Mouse (Mus musculus): ENCODE data around the gene Polrmt. TPM values are rescaled to one million over a fixed set of nuclear protein-coding genes. Genes with fewer than 3 reads are reported as not detected.
A peak's percentile ranks its signal among the peaks of the same experiment; 100 is the strongest.

Gene Polrmt
- polyA plus RNA-seq, 1 experiment from 2014 or later: 44.8 TPM

DNA sequence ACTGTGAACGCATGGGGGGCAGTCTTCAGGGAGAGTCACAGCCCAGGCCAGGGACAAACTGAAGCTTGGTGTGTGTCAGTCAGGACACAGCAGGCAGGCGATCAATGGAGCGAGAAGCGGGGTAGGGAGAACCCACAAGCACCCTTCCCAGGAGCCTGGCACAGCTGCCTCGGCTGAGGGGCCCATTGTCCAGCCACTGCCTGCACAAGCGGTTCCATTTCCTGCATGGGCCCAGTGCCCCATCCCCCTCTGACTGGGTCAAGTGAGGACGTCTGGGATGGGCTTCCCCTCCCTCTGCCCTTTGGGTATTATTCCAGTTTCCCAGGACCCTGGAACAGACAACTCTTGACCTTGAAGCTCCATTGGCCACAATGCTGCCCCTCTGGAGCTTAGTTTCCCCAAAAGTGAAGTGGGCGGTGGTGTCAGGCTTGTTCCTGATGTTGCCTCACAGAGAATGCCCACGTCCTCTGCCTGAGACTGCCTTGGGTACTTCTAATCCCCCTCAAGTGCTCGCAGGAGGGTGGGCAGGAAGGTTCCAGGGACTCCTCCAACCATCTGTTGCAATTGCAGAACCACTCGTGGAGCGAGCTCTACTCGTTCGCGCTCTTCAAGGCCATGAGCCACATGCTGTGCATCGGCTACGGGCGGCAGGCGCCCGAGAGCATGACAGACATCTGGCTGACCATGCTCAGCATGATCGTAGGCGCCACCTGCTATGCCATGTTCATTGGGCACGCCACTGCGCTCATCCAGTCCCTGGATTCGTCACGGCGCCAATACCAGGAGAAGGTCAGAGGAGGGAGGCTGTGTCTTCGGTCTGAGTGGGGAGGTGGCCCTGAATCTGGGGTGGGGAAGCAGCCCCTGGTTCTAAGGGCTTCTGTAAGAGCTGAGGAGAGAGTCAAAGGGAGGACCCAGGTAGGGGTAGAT lies 17.8 kb downstream of the Polrmt start:
- H3K27ac ChIP-seq (ENCODE audit: low read depth, low read length): no peak overlapping the region
- no peak overlapping the region for H3K4me2 ChIP-seq (ENCODE audit: low read depth, low read length, severe bottlenecking)
- no peak overlapping the region for H3K4me3 ChIP-seq (ENCODE audit: low read depth, low read length)
- no peaks in the 10 kb centered on the region for H3K36me3 ChIP-seq (ENCODE audit: control insufficient read depth, insufficient read depth, low read length)
- ATAC-seq (replicated peaks; ENCODE audit: low FRiP score) (no peak), DNase-seq (ENCODE audit: low spot score) (no peak)
- H3K9ac ChIP-seq (ENCODE audit: low read length): no peak overlapping the region
- H3K9me3 ChIP-seq (ENCODE audit: control insufficient read depth, low read length): no peaks in the 10 kb centered on the region
- no peaks in the 10 kb centered on the region for H3K4me1 ChIP-seq (replicated peaks; ENCODE audit: control insufficient read depth, insufficient read depth, low read length)
- WGBS: 80% methylated on average over 28 of the region's 28 CpGs
- H3K27me3 ChIP-seq (ENCODE audit: control insufficient read depth, insufficient read depth, low read length): no peaks in the 10 kb centered on the region

DNA sequence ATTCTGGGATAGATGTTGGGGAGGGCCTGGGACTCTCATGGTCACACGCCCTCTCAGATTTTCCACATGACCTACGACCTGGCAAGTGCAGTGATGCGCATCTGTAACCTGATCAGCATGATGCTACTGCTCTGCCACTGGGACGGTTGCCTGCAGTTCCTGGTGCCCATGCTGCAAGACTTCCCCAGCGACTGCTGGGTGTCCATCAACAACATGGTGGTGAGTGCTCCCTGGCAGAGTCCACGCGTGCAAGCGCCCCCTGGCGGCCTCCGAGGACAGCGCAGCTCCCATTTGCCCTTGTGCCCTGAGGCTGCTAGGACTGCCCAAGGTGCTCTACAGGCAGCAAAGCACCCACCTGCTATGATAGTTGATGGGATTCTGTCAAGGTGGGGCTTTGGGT lies 20.3 kb downstream of the Polrmt start:
- Histone ChIP-seq H3K27me3 (ENCODE audit: control insufficient read depth, insufficient read depth, low read length) (no peaks in the 10 kb centered on the region), H3K4me3 (ENCODE audit: low read depth, low read length) (no peak overlapping the region), H3K27ac (ENCODE audit: low read depth, low read length) (no peak overlapping the region), H3K4me2 (ENCODE audit: low read depth, low read length, severe bottlenecking) (no peak overlapping the region), H3K9me3 (ENCODE audit: control insufficient read depth, low read length) (no peaks in the 10 kb centered on the region), H3K9ac (ENCODE audit: low read length) (no peak overlapping the region), H3K4me1 (replicated peaks; ENCODE audit: control insufficient read depth, insufficient read depth, low read length) (no peaks in the 10 kb centered on the region), H3K36me3 (ENCODE audit: control insufficient read depth, insufficient read depth, low read length) (no peaks in the 10 kb centered on the region)
- 30% methylated on average over 11 of the region's 11 CpGs for WGBS
- ATAC-seq (replicated peaks; ENCODE audit: low FRiP score): no peak
- DNase-seq (ENCODE audit: low spot score): peak; percentile 74

DNA sequence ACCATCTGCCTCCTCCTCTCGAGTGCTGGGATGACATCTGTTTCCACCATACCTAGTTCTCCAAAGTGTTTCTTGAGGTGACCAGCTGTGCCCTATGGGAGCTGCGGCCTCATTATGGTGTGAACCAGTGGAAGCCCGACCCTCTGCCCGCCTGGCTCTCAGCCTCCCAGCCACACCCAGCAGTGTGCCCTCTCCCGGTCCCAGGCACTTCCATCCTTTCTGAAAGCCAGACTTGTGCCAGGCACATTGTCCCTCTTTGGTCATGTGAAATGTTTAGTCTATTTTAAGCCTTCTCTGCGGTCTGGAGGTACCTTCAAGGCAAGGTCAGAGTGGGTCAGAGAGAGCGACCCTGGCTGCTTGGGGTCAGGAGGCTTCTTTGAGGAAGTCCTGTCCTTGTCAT lies 22.7 kb downstream of the Polrmt start:
- Histone ChIP-seq H3K4me3 (ENCODE audit: low read depth, low read length) (no peak overlapping the region), H3K36me3 (ENCODE audit: control insufficient read depth, insufficient read depth, low read length) (no peaks in the 10 kb centered on the region), H3K27me3 (ENCODE audit: control insufficient read depth, insufficient read depth, low read length) (peaks cover 2% of the 10 kb centered on the region), H3K4me2 (ENCODE audit: low read depth, low read length, severe bottlenecking) (no peak overlapping the region), H3K27ac (ENCODE audit: low read depth, low read length) (no peak overlapping the region), H3K9ac (ENCODE audit: low read length) (no peak overlapping the region), H3K9me3 (ENCODE audit: control insufficient read depth, low read length) (no peaks in the 10 kb centered on the region), H3K4me1 (replicated peaks; ENCODE audit: control insufficient read depth, insufficient read depth, low read length) (no peaks in the 10 kb centered on the region)
- DNase-seq (ENCODE audit: low spot score) (no peak), ATAC-seq (replicated peaks; ENCODE audit: low FRiP score) (no peak)
- 87% methylated on average over 7 of the region's 7 CpGs for WGBS

DNA sequence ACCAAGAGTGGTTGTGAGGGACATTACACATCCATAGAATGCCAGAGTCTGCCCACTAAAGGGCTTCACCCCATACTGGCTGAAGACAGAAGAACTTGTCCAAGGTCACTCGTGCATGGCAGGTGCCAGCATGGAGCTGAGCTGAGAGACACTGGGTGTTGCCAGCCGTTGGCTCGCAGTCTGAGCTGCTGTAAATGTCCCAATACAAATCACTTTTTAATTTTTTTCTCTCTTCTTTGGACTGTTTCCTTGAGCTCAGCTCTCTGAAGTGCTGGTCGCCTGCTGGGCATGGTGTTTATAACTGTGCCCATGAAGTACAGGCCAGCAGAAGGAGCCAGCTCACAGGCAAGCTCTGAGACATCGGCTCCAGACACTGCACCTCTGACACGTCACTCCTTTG lies 23.3 kb downstream of the Polrmt start:
- WGBS: 69% methylated on average over 6 of the region's 6 CpGs

DNA sequence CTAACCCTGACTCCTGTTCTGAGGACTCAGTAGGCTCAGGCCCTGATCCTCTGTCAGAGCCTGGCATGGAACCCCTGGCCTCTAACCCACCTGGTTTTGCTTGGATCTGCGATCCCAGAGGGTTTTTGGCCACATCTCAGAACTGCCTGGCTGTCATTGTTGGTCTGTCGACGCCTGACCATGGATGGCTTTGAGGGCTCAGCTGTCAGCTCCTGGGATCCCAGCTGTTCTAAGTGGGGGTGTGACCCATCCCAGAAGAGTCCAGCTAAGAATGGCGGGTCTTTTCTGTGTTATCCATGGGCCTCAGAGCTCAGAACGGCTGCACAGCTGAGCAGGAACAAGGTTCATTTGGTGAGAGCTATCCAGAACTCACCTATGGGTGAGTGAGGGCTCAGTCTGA lies 25.3 kb downstream of the Polrmt start:
- WGBS: 69% methylated on average over 5 of the region's 5 CpGs
- H3K4me2 ChIP-seq (ENCODE audit: low read depth, low read length, severe bottlenecking): no peak overlapping the region

More for the DNA sequence above, 23.3 kb downstream of the Polrmt start:
- H3K4me3 ChIP-seq (ENCODE audit: low read depth, low read length): no peak overlapping the region
- H3K9me3 ChIP-seq (ENCODE audit: control insufficient read depth, low read length): no peaks in the 10 kb centered on the region
- H3K27me3 ChIP-seq (ENCODE audit: control insufficient read depth, insufficient read depth, low read length): peaks cover 9% of the 10 kb centered on the region
- DNase-seq (ENCODE audit: low spot score) (no peak), ATAC-seq (replicated peaks; ENCODE audit: low FRiP score) (no peak)
- H3K27ac ChIP-seq (ENCODE audit: low read depth, low read length): no peak overlapping the region
- H3K9ac ChIP-seq (ENCODE audit: low read length): no peak overlapping the region
- no peaks in the 10 kb centered on the region for H3K36me3 ChIP-seq (ENCODE audit: control insufficient read depth, insufficient read depth, low read length)
- no peaks in the 10 kb centered on the region for H3K4me1 ChIP-seq (replicated peaks; ENCODE audit: control insufficient read depth, insufficient read depth, low read length)
- H3K4me2 ChIP-seq (ENCODE audit: low read depth, low read length, severe bottlenecking): no peak overlapping the region

DNA sequence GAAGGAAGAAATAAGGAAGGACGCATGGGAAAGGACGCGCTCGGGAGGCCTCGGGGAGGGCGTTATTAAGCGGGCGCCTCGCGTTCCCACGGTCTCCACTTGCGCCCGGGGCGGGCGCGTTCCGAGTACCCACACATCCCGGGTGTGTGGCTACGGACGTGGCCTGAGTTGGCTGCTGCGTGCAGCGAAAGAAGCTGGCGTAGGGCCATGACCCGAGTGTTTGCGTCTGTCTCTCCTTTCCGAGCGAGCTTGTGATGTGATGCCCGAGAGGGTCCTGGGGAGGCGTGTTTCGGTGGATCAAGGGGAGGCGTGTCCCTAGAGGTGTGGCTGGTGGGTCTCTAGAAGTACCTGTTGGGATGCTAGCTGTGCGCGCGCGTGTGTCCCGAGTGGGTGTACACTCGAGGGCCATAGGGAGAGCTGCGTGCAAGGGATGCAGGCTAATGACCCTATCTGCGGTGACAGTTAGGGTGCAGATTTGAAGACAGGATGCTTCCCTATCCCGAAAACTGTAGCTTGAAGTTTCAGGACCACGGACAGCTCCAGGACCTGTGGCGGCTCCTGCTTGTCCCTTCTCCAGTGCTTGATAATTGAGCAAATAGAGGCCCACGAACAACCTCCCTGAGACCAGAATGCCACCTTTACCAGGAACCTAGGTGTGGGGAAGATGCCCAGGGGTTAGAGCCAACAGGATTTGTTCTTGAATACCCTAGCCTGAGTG lies 28.6 kb downstream of the Polrmt start:
- Histone ChIP-seq H3K27me3 (ENCODE audit: control insufficient read depth, insufficient read depth, low read length) (peaks cover 41% of the 10 kb centered on the region), H3K9me3 (ENCODE audit: control insufficient read depth, low read length) (no peaks in the 10 kb centered on the region), H3K36me3 (ENCODE audit: control insufficient read depth, insufficient read depth, low read length) (no peaks in the 10 kb centered on the region), H3K4me3 (ENCODE audit: low read depth, low read length) (peak overlapping the region; percentile 62), H3K9ac (ENCODE audit: low read length) (no peak overlapping the region), H3K27ac (ENCODE audit: low read depth, low read length) (no peak overlapping the region), H3K4me1 (replicated peaks; ENCODE audit: control insufficient read depth, insufficient read depth, low read length) (peaks cover 8% of the 10 kb centered on the region; the same call in 1 of the 2 replicates), H3K4me2 (ENCODE audit: low read depth, low read length, severe bottlenecking) (peak overlapping the region; percentile 83)
- ATAC-seq (replicated peaks; ENCODE audit: low FRiP score) (no peak), DNase-seq (ENCODE audit: low spot score) (peak; percentile 88)
- 5% methylated on average over 43 of the region's 43 CpGs for WGBS

More for the DNA sequence above, 25.3 kb downstream of the Polrmt start:
- peaks cover 8% of the 10 kb centered on the region; the same call in 1 of the 2 replicates for H3K4me1 ChIP-seq (replicated peaks; ENCODE audit: control insufficient read depth, insufficient read depth, low read length)
- no peaks in the 10 kb centered on the region for H3K9me3 ChIP-seq (ENCODE audit: control insufficient read depth, low read length)
- H3K27me3 ChIP-seq (ENCODE audit: control insufficient read depth, insufficient read depth, low read length): peaks cover 28% of the 10 kb centered on the region
- DNase-seq (ENCODE audit: low spot score) (no peak), ATAC-seq (replicated peaks; ENCODE audit: low FRiP score) (no peak)
- no peak overlapping the region for H3K4me3 ChIP-seq (ENCODE audit: low read depth, low read length)
- no peak overlapping the region for H3K27ac ChIP-seq (ENCODE audit: low read depth, low read length)
- H3K36me3 ChIP-seq (ENCODE audit: control insufficient read depth, insufficient read depth, low read length): no peaks in the 10 kb centered on the region
- H3K9ac ChIP-seq (ENCODE audit: low read length): no peak overlapping the region

DNA sequence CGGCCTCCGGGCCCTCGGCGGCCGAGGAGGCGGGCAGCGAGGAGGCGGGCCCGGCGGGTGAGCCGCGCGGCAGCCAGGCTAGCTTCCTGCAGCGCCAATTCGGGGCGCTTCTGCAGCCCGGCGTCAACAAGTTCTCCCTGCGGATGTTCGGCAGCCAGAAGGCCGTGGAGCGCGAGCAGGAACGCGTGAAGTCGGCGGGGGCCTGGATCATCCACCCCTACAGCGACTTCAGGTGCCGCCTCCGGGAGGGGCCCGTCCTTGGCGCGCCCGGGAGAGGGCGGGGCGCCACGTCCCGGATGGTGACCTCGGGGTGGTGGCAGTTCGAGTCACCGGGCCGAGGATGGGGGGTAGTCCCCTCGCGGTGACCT lies 29.4 kb downstream of the Polrmt start:
- DNase-seq (ENCODE audit: low spot score) (no peak), ATAC-seq (replicated peaks; ENCODE audit: low FRiP score) (no peak)
- Histone ChIP-seq H3K36me3 (ENCODE audit: control insufficient read depth, insufficient read depth, low read length) (no peaks in the 10 kb centered on the region), H3K9me3 (ENCODE audit: control insufficient read depth, low read length) (no peaks in the 10 kb centered on the region), H3K9ac (ENCODE audit: low read length) (peak overlapping the region; percentile 54), H3K27ac (ENCODE audit: low read depth, low read length) (no peak overlapping the region), H3K27me3 (ENCODE audit: control insufficient read depth, insufficient read depth, low read length) (peaks cover 41% of the 10 kb centered on the region), H3K4me3 (ENCODE audit: low read depth, low read length) (peak overlapping the region; percentile 62), H3K4me2 (ENCODE audit: low read depth, low read length, severe bottlenecking) (peak overlapping the region; percentile 83), H3K4me1 (replicated peaks; ENCODE audit: control insufficient read depth, insufficient read depth, low read length) (peaks cover 8% of the 10 kb centered on the region; the same call in 1 of the 2 replicates)
- under 1% methylated on average over 44 of the region's 44 CpGs for WGBS

DNA sequence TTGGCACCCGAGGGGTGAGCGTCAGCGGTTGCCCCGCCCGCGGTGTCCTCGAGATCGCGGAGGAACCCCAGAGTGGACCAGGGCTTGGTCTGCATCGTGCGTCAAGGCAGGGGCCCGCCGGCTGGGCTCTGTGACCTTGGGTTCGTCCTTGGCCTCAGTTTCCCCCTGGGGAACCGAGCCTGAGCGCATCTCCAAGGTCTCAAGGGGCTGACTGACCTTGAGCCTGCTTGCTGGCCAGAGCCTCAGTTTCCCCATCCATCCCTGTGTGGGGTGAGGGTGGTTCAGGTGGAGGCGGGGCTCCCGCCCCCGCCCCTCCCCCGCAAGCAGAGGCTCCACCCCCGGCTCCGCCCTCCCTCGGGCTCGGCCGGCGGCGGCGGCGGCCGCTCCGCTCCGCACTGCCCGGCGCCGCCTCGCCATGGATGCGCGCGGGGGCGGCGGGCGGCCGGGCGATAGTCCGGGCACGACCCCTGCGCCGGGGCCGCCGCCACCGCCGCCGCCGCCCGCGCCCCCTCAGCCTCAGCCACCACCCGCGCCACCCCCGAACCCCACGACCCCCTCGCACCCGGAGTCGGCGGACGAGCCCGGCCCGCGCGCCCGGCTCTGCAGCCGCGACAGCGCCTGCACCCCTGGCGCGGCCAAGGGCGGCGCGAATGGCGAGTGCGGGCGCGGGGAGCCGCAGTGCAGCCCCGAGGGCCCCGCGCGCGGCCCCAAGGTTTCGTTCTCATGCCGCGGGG lies 30.0 kb downstream of the Polrmt start, which contains the start of gene Hcn2:
Hcn2 (plus strand) TSS at position 381 of the 734 bp plus-strand sequence.
- no peaks in the 10 kb centered on the region for H3K9me3 ChIP-seq (ENCODE audit: control insufficient read depth, low read length)
- H3K4me1 ChIP-seq (replicated peaks; ENCODE audit: control insufficient read depth, insufficient read depth, low read length): peaks cover 8% of the 10 kb centered on the region; the same call in 1 of the 2 replicates
- H3K36me3 ChIP-seq (ENCODE audit: control insufficient read depth, insufficient read depth, low read length): no peaks in the 10 kb centered on the region
- 2% methylated on average over 72 of the region's 91 CpGs for WGBS
- no peak within 1 kb of the TSS for H3K27ac ChIP-seq (ENCODE audit: low read depth, low read length)
- ATAC-seq (replicated peaks; ENCODE audit: low FRiP score) (peak; percentile 42; the same call in 1 of the 2 replicates), DNase-seq (ENCODE audit: low spot score) (no peak)
- peak within 1 kb of the TSS; percentile 62 for H3K4me3 ChIP-seq (ENCODE audit: low read depth, low read length)
- H3K4me2 ChIP-seq (ENCODE audit: low read depth, low read length, severe bottlenecking): peak within 1 kb of the TSS; percentile 83
- peaks cover 41% of the 10 kb centered on the region for H3K27me3 ChIP-seq (ENCODE audit: control insufficient read depth, insufficient read depth, low read length)
- H3K9ac ChIP-seq (ENCODE audit: low read length): peak within 1 kb of the TSS; percentile 54

Data from forebrain, embryonic 11.5 days (tissue).